In genomic region chr11:72175966-72176365, GRCm38 (mm10) we compare ENCODE assay signal across 24 mouse cellular contexts. TPM values are rescaled to one million over a fixed set of nuclear protein-coding genes. Genes with fewer than 3 reads are reported as not detected.
"Had no signal": no experiment of that assay in that cellular context is flagged by ENCODE, and none has a peak within 500 bp of the region (broad histone marks: within the 10 kb centered on the region; RNA-seq: fewer than 3 reads in every experiment).

No protein-coding gene starts in this region.

- H3K27ac ChIP-seq: kidney, postnatal 0 days; limb, embryonic 10.5 days; limb, embryonic 13.5 days; liver, embryonic 12.5 days; liver, embryonic 15.5 days; lung, embryonic 15.5 days; midbrain, embryonic 10.5 days; stomach, postnatal 0 days had no signal

- H3K27me3 ChIP-seq: limb, embryonic 13.5 days; liver, embryonic 12.5 days; liver, embryonic 15.5 days; lung, embryonic 15.5 days; megakaryocyte, embryonic 14.5 days had no signal

- H3K4me1 ChIP-seq: limb, embryonic 10.5 days; limb, embryonic 13.5 days; liver, embryonic 12.5 days; liver, embryonic 15.5 days; lung, embryonic 15.5 days; megakaryocyte, embryonic 14.5 days had no signal

- ATAC-seq: liver, embryonic 12.5 days; midbrain, embryonic 16.5 days had no signal

- H3K9me3 ChIP-seq: limb, embryonic 10.5 days; limb, embryonic 13.5 days; liver, embryonic 12.5 days; liver, embryonic 15.5 days; lung, embryonic 15.5 days; megakaryocyte, embryonic 14.5 days; midbrain, embryonic 10.5 days had no signal

- H3K4me2 ChIP-seq: limb, embryonic 13.5 days; liver, embryonic 12.5 days; liver, embryonic 15.5 days; lung, embryonic 15.5 days had no signal

- H3K9ac ChIP-seq: limb, embryonic 13.5 days; liver, embryonic 12.5 days; liver, embryonic 15.5 days; lung, embryonic 15.5 days had no signal

- H3K4me3 ChIP-seq: limb, embryonic 10.5 days; limb, embryonic 13.5 days; liver, embryonic 12.5 days; liver, embryonic 15.5 days; lung, embryonic 15.5 days; megakaryocyte, embryonic 14.5 days; midbrain, embryonic 10.5 days had no signal

- DNase-seq: kidney, adult 2 months; kidney, postnatal 25 days; liver; lung, adult 18-20 months; lung, postnatal 10 days; lung, postnatal 36 days; right cerebral cortex, adult 18-20 months; right cerebral cortex, postnatal 14 days; right cerebral cortex, postnatal 4 days; thymus, adult 2 months; thymus, postnatal 14 days; thymus, postnatal 4 days had no signal

RNA-seq across cellular contexts. Expression of gene Gm43951, which starts 30.7 kb away (rescaled TPM):
- polyA plus RNA-seq: kidney, embryonic 14.5 days; liver, embryonic 15.5 days; stomach, embryonic 14.5 days had no signal

RNA-seq across cellular contexts. Expression of gene Pitpnm3, which starts 40.4 kb away (rescaled TPM):
- polyA plus RNA-seq: liver, embryonic 15.5 days had no signal
